Mouse (Mus musculus): ENCODE data around the gene Gna15.
A peak's percentile ranks its signal among the peaks of the same experiment; 100 is the strongest.

DNA sequence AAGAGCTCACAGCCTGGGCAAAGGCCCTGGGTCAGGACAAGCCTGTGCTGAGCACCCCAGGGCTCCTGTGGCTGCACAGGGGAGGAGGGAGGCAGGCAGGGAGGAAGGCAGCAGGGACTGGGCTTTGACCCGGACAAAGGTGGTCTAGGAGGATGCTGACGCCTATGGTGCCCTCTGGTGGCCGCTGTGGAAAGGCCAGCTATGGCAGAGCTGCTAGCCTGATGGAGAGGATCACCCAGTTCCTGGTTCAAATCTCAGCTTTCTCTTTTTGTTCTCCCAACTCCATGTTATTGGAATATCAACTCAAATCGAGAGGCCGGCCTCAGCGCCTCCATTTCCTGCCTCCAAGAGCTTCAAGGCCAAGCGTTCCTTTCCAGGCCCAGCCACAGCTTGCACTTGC, 26.2 kb upstream of the Gna15 start:
- TF ChIP-seq CTCF (IDR thresholded peaks at IDR 0.05; ENCODE audit: low read depth) (peak; percentile 90), EP300 (IDR thresholded peaks at IDR 0.05; ENCODE audit: low read depth) (no peak)

Data from liver, postnatal 0 days (tissue).